Comparison of ENCODE assay signal across 9 mouse cellular contexts in the genomic region with DNA sequence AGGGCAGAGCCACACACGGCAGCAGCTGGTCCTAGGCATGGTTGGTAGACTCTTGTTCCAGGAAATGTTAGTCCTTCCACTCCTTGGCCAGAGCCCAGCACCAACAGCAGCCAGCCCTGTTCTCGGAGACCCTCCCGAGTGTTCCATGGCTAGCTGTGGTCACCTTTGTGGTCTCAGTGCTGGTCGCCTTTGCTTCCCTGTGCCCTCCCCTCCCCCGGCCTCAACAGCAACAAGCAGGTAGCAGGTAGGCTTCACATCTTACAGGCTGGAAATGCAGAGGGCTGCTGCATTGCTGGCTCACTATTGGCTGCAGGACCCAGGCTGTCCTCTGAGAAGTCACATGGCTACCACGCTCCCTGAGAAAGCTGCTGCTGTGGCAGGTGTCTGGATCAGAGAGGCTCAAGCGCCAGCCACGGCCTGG.
DNase-seq lines count a peak whose midpoint lies in the region; ATAC-seq and TF ChIP-seq lines count a peak whose summit lies in the region.
"Had no signal": no experiment of that assay in that cellular context is flagged by ENCODE, and none has a peak within 500 bp of the region (broad histone marks: within the 10 kb centered on the region; RNA-seq: fewer than 3 reads in every experiment).

No protein-coding gene starts in this region.

- no peaks in the 10 kb centered on the region for H3K27me3 ChIP-seq in heart, embryonic 13.5 days (replicated peaks)
- no peaks in the 10 kb centered on the region for H3K27me3 ChIP-seq in intestine, postnatal 0 days (replicated peaks; ENCODE audit: control insufficient read depth, insufficient read depth, low read length)
- H3K27me3 ChIP-seq: midbrain, embryonic 15.5 days; Patski had no signal

- no peak overlapping the region for H3K4me3 ChIP-seq in heart, embryonic 13.5 days
- no peak overlapping the region for H3K4me3 ChIP-seq in intestine, postnatal 0 days (ENCODE audit: low read depth, low read length)
- H3K4me3 ChIP-seq: midbrain, embryonic 15.5 days had no signal

- no peaks in the 10 kb centered on the region for H3K9me3 ChIP-seq in heart, embryonic 13.5 days
- no peaks in the 10 kb centered on the region for H3K9me3 ChIP-seq in intestine, postnatal 0 days (ENCODE audit: control insufficient read depth)
- H3K9me3 ChIP-seq: midbrain, embryonic 15.5 days had no signal

- intact Hi-C loops in heart, postnatal 14 days (cut with DNase I): loop anchor here (2.0 kb wide), 2 partner anchors 23 to 75 kb away; a partner anchor contains a TSS

- DNase-seq in heart, postnatal 14 days: no peak
- peak; percentile 4 for DNase-seq in urinary bladder, postnatal 25 days (ENCODE audit: low spot score)
- no peak for DNase-seq in urinary bladder, adult 18-20 months (ENCODE audit: low spot score in 2 of 2)
- no peak for DNase-seq in frontal cortex, postnatal 25 days (ENCODE audit: low spot score in 2 of 2)

- H3K9ac ChIP-seq in heart, embryonic 13.5 days: peak overlapping the region; percentile 71
- H3K9ac ChIP-seq in intestine, postnatal 0 days (ENCODE audit: low read depth, low read length): no peak overlapping the region
- H3K9ac ChIP-seq: midbrain, embryonic 15.5 days had no signal

- H3K4me1 ChIP-seq in heart, embryonic 13.5 days: peaks cover 63% of the 10 kb centered on the region
- H3K4me1 ChIP-seq in intestine, postnatal 0 days (replicated peaks; ENCODE audit: control insufficient read depth, insufficient read depth, low read length): peaks cover 30% of the 10 kb centered on the region

- ATAC-seq in heart, embryonic 13.5 days (ENCODE audit: extremely low read depth, insufficient number of reproducible peaks, low FRiP score, low TSS enrichment): no peak
- no peak for ATAC-seq in intestine, postnatal 0 days
- no peak for ATAC-seq in monocyte, adult 5-6 weeks (replicated peaks; ENCODE audit: insufficient number of reproducible peaks, low FRiP score, low TSS enrichment, poor library complexity, severe bottlenecking)
- ATAC-seq: midbrain, embryonic 15.5 days; Patski had no signal

- H3K4me2 ChIP-seq in heart, embryonic 13.5 days: no peak overlapping the region
- H3K4me2 ChIP-seq in intestine, postnatal 0 days (replicated peaks; ENCODE audit: low read depth): no peak overlapping the region
- H3K4me2 ChIP-seq: midbrain, embryonic 15.5 days had no signal

- no peak for TF ChIP-seq CTCF in intestine, postnatal 0 days (IDR thresholded peaks at IDR 0.05; ENCODE audit: low read depth)

- peak overlapping the region; percentile 96 for H3K27ac ChIP-seq in heart, embryonic 13.5 days (replicated peaks)
- peak overlapping the region; percentile 64 for H3K27ac ChIP-seq in intestine, postnatal 0 days (ENCODE audit: low read depth, low read length)
- H3K27ac ChIP-seq: midbrain, embryonic 15.5 days had no signal

- 66% methylated on average over 8 of the region's 8 CpGs for WGBS in heart, embryonic 13.5 days
- 69% methylated on average over 8 of the region's 8 CpGs for WGBS in intestine, postnatal 0 days

- H3K36me3 ChIP-seq in heart, embryonic 13.5 days: no peaks in the 10 kb centered on the region
- H3K36me3 ChIP-seq in intestine, postnatal 0 days (ENCODE audit: control insufficient read depth, insufficient read depth): no peaks in the 10 kb centered on the region
- H3K36me3 ChIP-seq: midbrain, embryonic 15.5 days had no signal
